Mouse (Mus musculus): Measurements from ENCODE around the gene Slc44a4.
"Not testable (repeated sequence)": the region's sequence is repeated elsewhere in the genome, so short reads cannot be mapped to it uniquely, and the experiment has no call there.

The Slc44a4 gene

DNA sequence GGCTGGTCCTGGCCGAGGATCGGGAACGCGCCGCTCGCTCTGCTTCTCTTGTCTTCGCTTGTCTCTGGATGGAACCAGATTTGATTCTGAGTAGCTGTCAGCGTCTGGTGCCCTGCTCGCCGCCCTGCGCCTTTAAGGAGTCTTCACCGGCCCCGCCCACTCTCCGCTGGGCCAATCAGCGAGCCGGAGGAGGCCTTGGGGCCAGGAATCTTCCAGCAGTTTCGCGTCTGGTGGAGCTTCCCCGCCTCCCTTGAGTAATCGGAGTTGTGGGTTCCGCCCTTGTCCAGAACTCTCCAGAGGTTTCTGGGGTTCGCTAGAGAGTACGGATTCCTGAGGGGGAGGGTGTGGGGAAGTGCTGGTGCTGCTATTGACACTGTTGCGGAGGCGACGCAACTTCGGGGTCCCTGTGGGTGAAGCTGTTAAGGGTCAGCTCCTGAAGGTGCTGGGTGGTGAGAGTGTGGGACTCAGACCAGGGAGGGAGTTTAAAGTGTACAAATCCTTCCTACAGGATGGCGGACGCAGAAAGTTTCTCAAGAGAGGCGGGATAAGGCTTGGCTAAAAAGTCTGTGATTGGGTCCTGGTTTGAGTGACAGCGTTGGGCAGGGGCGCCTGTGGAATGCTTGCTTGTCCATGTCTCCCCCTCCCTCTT lies 45.0 kb downstream of the Slc44a4 start, which contains the start of gene Hspa1b:
TSS of gene Hspa1b (minus strand) at position 109 of the 649 bp plus-strand sequence.
- peak in 1 of 2 experiments; percentile 70 for DNase-seq (ENCODE audit: low read depth in 1 of 2, low spot score in 2 of 2)

DNA sequence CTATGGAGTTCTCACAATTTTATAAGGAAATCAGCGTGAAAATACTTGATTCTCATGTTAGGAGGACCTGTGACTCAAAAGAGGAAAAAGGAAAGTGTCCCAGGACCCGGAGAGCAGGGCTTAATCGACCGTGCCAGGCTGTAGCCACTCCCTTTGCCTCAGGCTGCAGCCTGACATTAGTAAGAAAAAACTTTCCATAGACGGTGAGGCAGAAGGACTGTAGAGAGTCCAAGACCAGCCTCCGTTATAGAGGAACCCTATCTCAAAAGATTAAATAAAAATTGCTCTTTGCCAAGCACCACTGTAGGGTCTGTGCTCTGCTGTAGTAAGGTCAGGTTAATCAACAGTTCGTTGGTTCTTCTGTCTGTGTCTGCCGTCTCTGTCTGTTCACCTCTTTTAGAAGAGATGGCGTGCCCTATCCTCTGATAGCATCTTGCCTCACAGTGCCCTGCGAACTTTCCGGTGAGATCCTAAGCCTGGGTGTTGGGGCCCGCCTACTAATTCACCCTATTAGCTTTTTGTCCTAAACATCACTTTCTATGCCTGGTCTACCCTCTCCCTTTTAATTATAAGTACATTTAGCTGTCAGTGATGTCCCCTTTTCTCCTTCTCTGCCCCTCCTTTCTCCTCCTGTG lies 45.7 kb downstream of the Slc44a4 start:
- no peak for DNase-seq (ENCODE audit: low read depth in 1 of 2, low spot score in 2 of 2)

DNA sequence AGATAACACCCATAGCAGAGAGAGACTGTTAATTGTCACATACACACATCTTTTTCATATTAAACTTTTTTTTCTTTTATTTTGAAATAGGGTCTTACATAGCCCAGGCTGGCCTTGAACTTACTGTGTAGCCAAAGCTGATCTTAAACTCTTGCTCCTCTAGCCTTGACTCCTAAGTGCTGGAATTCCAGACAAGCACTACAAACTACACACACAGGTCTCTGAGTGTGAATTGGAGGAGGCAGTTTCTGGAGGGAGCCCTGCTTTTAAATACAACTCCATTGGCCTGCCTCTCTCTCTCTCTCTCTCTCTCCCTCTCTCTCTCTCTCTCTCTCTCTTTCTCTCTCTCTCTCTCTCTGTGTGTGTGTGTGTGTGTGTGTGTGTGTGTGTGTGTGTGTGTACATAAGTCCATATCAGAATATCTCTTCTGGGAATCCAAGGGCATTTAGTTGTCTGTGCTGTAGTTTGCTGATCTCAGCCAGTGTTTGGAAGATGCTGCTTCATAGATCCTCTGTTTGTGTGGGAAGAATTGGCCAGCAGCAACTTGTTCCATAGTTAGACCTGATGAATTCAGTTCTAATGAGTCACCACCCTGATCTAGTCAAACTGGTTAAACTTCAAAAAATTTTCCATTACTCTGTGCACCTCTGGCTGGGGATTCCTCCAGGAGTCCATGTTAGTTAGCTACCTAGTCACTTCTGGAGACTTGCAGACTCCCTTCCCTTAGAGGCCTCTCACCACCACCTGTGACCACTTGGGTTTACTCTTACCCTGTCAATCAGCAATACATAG lies 46.6 kb downstream of the Slc44a4 start:
- DNase-seq (ENCODE audit: low read depth in 1 of 2, low spot score in 2 of 2): no peak

DNA sequence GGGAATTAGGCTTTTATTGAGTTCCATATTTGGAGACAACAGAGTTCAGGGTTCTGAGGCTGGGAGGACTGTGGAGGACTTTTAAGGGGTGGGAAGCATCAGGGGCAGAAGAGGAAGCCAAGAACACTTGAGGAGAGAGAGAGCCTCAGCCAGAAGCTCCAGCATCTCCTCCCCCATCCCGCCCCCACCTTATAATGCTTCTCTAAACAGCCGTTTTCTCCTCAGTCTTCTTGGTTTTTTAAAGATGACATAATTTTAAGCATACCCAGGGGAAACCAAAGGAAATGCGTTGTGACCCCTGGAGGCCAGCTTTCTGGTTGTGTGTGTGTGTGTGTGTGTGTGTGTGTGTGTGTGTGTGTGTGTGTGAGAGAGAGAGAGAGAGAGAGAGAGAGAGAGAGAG lies 47.9 kb downstream of the Slc44a4 start:
- DNase-seq (ENCODE audit: low read depth in 1 of 2, low spot score in 2 of 2): no peak

DNA sequence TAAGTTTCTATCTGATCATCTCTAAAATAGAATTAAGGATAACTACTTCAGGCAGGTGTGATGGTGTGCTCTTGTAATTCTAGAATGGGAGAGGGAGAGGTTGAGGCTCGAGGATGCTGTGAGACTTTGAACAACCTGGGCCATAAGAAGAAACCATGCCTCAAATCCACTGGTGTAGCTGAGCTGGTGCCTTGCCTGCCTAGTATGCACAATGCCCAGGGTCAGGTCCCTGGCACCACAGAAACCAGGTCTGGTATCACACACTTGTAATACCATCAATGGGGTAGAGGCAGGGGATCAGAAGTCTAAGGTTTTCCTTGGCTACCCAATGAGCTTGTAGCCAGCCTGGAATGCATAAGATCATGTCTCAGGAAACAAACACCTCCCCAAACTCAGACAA lies 48.6 kb downstream of the Slc44a4 start:
- no peak for DNase-seq (ENCODE audit: low read depth in 1 of 2, low spot score in 2 of 2)

DNA sequence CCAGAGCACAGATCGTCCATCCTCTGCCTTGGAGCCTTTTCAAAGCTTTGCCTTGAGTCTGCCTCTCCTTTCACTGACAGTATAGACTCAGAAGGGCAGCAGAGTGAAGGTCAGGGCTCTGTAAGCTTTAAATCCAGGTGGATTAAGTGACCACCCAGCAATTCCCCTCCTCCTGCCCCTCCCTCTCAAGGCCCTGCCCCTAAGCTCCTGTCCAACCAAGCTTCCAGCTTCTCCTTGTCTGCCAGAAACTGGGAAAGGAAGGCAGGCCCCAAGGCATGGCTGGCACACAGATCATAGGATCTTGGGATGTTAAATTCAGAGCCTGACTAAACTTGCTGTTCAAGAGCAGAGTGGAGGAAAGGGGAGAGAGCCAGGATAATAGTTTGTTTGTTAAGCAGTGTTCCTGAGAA lies 50.4 kb downstream of the Slc44a4 start:
- no peak for DNase-seq (ENCODE audit: low read depth in 1 of 2, low spot score in 2 of 2)

DNA sequence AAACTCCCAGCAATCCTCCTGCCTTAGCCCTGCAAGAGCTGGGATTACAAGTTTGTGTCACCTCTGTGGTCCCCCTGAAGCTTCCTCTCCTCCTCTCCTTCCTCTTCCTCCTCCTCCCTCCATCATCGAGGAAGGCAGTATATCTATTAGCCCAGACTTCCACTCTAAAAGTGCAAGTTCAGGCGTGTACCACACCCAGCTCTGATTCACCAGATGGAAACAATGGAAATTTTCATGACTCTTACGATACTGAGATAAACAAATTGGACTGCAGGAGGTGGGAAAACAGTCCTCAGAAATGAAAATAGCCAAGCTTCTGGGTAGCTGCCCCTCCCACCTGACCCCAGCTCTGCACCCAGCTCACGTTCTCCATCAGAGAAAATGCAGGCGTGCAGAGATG lies 51.4 kb downstream of the Slc44a4 start:
- no peak for DNase-seq (ENCODE audit: low read depth in 1 of 2, low spot score in 2 of 2)

DNA sequence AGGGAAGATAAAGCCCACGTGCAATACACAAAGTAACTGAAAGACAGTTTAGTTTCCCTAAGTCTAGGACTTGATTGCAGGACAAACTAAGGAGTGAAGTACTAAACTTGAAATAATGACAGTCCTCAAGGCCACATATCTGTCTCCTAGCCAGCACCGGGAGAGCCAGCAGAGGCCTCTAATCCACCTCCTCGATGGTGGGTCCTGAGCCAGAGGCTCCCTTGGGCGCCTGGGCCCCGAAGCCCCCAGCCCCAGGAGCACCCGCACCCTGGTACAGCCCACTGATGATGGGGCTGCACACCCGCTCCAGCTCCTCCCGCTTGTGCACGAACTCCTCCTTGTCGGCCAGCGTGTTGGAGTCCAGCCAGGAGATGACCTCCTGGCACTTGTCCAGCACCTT lies 55.6 kb downstream of the Slc44a4 start, which contains the start of gene Gm20481:
TSS of gene Gm20481 (plus strand) at position 91 of the 400 bp plus-strand sequence.
- DNase-seq (ENCODE audit: low read depth in 1 of 2, low spot score in 2 of 2): not testable (repeated sequence)

DNA sequence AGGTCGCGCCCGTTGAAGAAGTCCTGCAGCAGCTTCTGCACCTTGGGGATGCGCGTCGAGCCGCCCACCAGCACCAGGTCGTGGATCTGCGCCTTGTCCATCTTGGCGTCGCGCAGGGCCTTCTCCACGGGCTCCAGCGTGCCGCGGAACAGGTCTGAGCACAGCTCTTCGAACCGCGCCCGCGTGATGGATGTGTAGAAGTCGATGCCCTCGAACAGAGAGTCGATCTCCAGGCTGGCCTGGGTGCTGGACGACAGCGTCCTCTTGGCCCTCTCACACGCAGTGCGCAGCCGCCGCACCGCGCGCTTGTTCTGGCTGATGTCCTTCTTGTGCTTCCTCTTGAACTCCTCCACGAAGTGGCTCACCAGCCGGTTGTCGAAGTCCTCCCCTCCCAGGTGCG lies 56.6 kb downstream of the Slc44a4 start:
- DNase-seq (ENCODE audit: low read depth in 1 of 2, low spot score in 2 of 2): not testable (repeated sequence)

DNA sequence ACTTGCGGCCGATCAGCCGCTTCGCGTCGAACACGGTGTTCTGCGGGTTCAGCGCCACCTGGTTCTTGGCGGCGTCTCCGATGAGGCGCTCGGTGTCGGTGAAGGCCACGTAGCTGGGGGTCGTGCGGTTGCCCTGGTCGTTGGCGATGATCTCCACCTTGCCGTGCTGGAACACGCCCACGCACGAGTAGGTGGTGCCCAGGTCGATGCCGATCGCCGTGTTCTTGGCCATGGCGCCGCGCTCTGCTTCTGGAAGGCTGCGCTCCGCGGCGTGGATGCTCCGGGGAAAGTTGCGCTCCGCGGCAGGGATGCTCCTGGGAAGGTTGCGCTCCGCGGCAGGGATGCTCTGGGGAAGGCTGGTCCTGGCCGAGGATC lies 57.4 kb downstream of the Slc44a4 start:
- DNase-seq (ENCODE audit: low read depth in 1 of 2, low spot score in 2 of 2): not testable (repeated sequence)

DNA sequence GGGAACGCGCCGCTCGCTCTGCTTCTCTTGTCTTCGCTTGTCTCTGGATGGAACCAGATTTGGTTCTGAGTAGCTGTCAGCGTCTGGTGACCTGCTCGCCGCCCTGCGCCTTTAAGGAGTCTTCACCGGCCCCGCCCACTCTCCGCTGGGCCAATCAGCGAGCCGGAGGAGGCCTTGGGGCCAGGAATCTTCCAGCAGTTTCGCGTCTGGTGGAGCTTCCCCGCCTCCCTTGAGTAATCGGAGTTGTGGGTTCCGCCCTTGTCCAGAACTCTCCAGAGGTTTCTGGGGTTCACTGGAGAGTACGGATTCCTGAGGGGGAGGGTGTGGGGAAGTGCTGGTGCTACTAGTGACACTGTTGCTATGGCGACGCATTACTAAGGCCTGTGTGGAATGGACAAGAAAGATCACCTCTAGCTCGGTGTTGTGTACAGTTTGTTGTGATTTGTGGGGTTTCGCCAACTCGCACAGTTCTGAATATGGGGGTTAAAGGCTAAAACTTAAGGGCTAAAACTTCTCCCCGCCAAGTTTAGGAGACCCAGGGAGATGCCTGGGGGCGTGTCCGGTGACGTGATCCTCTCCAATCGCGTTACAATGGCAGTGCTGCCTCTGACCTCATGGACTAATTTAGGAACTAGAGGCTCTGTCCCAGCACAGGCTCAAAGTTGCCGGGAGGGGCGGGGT lies 57.9 kb downstream of the Slc44a4 start, which contains the start of the genes Hspa1a and Hspa1l:
TSS of gene Hspa1a (minus strand) at position 88 of the 681 bp plus-strand sequence.
TSS of gene Hspa1l (plus strand) at position 635 of the 681 bp plus-strand sequence.
- peak; percentile 83 to 84 for DNase-seq (ENCODE audit: low read depth in 1 of 2, low spot score in 2 of 2)

DNA sequence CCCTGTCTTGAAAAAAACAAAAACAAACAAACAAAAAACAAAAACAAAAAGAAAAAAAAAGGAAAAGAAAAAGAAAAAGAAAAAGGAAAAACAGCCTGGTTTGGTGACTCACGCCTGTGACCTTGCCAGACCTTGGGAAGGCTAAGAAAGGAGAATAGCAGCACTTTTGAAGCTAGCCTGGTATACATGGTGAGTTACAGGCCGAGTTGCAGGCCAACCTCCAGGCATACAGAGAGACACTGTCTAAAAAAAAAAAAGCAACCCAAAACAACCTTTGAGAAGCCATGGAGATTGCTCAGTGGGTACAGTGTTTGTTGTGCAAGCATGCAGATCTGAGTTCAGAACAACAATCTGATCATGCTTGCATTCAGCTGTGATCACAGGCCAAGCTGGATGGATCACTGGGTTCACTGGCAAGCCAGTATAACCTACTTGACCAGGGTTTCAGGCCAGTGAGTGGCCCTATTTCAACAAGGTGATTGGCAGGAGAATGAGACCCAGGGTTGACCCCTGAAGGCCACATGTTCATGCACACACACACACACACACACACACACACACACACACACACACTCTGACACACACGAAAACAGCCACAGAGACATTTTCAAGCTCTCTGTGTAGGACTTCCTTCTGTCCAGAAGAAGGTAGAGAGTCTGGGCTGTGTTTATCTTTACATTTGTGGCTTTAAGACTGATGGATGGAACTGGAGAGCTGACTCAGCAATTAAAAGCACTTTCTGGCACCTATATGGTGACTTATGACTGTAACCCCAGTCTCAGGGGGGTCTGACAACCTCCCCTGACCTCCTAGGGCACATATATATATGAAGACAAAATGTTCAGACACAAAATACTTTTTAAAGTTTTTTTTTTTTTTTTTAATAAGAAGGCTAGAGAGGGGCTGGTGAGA lies 61.6 kb downstream of the Slc44a4 start:
- no peak for DNase-seq (ENCODE audit: low read depth in 1 of 2, low spot score in 2 of 2)

DNA sequence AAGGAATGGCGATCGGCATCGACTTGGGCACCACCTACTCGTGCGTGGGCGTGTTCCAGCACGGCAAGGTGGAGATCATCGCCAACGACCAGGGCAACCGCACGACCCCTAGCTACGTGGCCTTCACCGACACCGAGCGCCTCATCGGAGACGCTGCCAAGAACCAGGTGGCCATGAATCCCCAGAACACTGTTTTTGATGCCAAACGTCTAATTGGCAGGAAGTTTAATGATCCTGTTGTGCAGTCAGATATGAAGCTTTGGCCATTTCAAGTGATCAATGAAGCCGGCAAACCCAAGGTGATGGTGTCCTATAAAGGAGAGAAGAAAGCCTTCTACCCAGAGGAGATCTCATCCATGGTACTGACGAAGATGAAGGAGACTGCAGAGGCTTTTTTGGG lies 62.7 kb downstream of the Slc44a4 start:
- DNase-seq (ENCODE audit: low read depth in 1 of 2, low spot score in 2 of 2): no peak

DNA sequence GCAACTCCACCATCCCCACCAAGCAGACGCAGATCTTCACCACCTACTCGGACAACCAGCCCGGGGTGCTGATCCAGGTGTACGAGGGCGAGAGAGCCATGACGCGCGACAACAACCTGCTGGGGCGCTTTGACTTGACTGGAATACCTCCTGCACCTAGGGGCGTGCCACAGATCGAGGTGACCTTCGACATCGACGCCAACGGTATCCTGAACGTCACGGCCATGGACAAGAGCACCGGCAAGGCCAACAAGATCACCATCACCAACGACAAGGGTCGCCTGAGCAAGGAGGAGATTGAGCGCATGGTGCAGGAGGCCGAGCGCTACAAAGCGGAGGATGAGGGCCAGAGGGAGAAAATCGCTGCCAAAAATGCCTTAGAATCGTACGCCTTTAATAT lies 64.0 kb downstream of the Slc44a4 start:
- no peak for DNase-seq (ENCODE audit: low read depth in 1 of 2, low spot score in 2 of 2)

DNA sequence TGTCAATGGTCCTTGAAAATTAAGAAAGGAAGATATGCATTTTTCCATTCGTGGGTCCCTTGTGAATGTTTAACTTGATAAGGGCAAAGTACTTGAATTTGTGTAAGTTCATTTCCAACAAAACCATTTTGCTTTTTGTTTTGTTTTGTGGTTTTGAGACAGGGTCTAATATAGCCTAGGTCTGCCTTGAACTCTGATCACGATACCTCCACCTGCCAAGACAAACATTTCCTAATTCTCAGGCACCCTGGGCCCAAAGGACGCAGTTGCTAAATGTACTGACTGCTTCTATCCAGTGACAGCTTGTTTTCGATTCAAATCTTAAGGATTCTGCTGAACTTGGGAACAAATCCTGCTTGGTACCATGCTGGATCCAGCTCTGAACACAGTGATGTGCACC lies 65.4 kb downstream of the Slc44a4 start:
- DNase-seq (ENCODE audit: low read depth in 1 of 2, low spot score in 2 of 2): no peak
